22 mouse cellular contexts compared by ENCODE assay signal in genomic region chr13:54094349-54094748, GRCm38 (mm10). TPM values are rescaled to one million over a fixed set of nuclear protein-coding genes. Genes with fewer than 3 reads are reported as not detected.
"Had no signal": no experiment of that assay in that cellular context is flagged by ENCODE, and none has a peak within 500 bp of the region (broad histone marks: within the 10 kb centered on the region; RNA-seq: fewer than 3 reads in every experiment).

No protein-coding gene starts in this region.

- ATAC-seq: intestine, postnatal 0 days; liver, embryonic 12.5 days; midbrain, embryonic 16.5 days had no signal

- H3K27ac ChIP-seq: kidney, postnatal 0 days; left cerebral cortex, adult 2 months; limb, embryonic 10.5 days; limb, embryonic 13.5 days; liver, embryonic 12.5 days; liver, embryonic 15.5 days; lung, embryonic 15.5 days; midbrain, embryonic 12.5 days; neural tube, embryonic 13.5 days; stomach, postnatal 0 days had no signal

- DNase-seq: kidney, postnatal 25 days; layer of hippocampus, postnatal 36 days; liver; lung, adult 18-20 months; lung, postnatal 10 days; lung, postnatal 36 days; thymus, adult 2 months; thymus, postnatal 25 days had no signal

- H3K27me3 ChIP-seq: limb, embryonic 13.5 days; liver, embryonic 12.5 days; liver, embryonic 15.5 days; lung, embryonic 15.5 days; midbrain, embryonic 12.5 days; neural tube, embryonic 13.5 days had no signal

- H3K4me1 ChIP-seq: limb, embryonic 10.5 days; limb, embryonic 13.5 days; liver, embryonic 12.5 days; liver, embryonic 15.5 days; lung, embryonic 15.5 days; neural tube, embryonic 13.5 days had no signal

- H3K9me3 ChIP-seq: limb, embryonic 10.5 days; limb, embryonic 13.5 days; liver, embryonic 12.5 days; liver, embryonic 15.5 days; lung, embryonic 15.5 days; midbrain, embryonic 12.5 days; neural tube, embryonic 13.5 days had no signal

- H3K4me2 ChIP-seq: limb, embryonic 13.5 days; liver, embryonic 12.5 days; liver, embryonic 15.5 days; lung, embryonic 15.5 days; midbrain, embryonic 12.5 days; neural tube, embryonic 13.5 days had no signal

- H3K9ac ChIP-seq: limb, embryonic 13.5 days; liver, embryonic 12.5 days; liver, embryonic 15.5 days; lung, embryonic 15.5 days; midbrain, embryonic 12.5 days; neural tube, embryonic 13.5 days had no signal

- H3K4me3 ChIP-seq: left cerebral cortex, adult 2 months; limb, embryonic 10.5 days; limb, embryonic 13.5 days; liver, embryonic 12.5 days; liver, embryonic 15.5 days; lung, embryonic 15.5 days; midbrain, embryonic 12.5 days; neural tube, embryonic 13.5 days had no signal

RNA-seq across cellular contexts. Expression of gene Drd1, which starts 38.8 kb away (rescaled TPM):
- polyA plus RNA-seq: limb, embryonic 10.5 days; limb, embryonic 13.5 days; liver, embryonic 12.5 days; liver, embryonic 15.5 days; small intestine, adult 2 months; spleen, adult 2 months had no signal
